Mouse (Mus musculus): ENCODE data around the gene Dis3l2.

Gene Dis3l2

DNA sequence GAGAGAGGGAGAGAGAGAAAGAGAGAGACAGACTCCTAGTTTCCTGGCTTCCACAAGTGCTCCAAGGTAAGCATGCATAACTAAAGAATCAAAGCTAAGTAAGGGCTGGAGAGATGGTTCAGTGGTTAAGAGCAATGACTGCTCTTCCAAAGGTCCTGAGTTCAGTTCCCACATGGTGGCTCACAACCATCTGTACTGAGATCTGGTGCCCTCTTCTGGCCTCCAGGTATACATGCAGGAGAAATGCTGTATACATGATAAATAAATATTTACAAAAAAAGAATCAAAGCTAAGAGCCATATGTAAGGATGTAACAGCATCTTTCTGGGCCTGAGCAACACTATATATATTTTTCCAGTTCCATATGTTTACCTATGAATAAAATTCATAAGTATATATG lies 357.3 kb downstream of the Dis3l2 start:
- DNase-seq (ENCODE audit: low read depth, low spot score): no peak

DNA sequence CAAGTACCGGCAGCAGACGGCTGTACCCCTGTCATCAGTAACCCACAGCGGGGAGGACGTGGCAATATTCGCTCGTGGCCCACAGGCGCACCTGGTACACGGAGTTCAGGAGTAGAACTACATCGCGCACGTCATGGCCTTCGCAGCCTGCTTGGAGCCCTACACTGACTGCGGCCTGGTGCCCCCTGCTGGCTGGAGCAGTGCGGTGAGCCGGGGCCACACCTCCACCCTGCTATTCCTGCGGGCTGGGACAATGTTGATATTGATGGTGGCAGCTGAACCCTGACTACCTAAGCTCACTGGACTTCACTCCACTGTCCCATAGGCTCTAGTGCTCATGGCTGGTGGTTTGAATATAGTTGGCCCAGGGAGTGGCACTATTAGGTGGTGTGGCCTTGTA lies 367.1 kb downstream of the Dis3l2 start:
- no peak for DNase-seq (ENCODE audit: low read depth, low spot score)

DNA sequence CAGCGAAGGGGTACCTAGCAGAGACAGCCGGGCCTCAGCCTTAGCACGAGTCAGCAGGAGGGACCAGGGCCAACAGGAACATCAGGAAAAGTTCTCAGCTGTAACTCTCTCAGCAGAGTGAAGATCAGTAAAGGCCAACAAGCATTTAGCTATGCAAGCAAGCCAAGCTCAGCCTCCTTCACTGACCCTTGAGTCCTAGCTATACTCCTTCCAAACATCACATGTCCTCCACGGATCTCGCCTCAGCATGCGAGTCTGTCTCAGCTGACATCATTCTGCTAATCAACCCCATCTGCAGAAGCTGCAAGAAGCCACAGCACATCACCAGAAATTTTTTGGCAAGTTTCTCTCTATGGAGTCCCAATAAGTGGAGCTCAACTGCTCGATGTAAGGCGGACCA lies 370.2 kb downstream of the Dis3l2 start:
- DNase-seq (ENCODE audit: low read depth, low spot score): no peak

DNA sequence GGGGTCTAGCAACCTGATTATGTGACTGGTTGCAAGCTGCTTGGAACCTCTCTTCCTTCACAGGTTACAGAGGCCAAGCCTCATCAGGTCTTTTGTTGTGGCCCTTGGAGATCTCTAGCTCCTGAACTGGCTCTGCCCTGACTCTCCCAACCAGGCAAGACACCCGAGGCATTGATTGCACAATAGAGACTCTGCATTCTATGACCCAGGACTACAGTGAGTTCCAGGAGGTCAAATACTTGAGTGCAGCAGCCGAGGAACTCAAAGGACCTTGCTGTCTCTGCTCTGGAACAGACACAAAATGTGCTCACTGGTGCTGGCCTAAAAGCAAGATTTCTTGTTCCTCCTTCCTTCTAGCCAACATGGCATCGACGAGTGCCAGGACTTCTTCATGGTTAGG lies 382.6 kb downstream of the Dis3l2 start:
- DNase-seq (ENCODE audit: low read depth, low spot score): no peak

DNA sequence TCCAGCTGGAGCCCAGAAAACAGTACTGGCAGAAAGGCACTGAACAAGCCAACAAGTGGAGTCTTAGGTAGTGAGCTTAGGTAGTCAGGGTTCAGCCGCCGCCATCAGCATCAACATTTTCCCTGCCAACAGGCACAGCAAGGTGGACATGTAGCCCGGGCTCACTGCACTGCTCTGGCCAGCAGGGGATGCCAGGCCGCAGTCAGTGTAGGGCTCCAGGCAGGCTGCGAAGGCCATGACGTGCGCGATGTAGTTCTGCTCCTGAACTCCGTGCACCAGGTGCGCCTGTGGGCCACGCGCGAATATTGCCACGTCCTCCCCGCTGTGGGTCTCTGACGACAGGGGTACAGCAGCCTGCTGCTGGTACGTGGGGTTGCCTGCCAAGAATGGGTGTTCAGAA lies 383.4 kb downstream of the Dis3l2 start:
- no peak for DNase-seq (ENCODE audit: low read depth, low spot score)

DNA sequence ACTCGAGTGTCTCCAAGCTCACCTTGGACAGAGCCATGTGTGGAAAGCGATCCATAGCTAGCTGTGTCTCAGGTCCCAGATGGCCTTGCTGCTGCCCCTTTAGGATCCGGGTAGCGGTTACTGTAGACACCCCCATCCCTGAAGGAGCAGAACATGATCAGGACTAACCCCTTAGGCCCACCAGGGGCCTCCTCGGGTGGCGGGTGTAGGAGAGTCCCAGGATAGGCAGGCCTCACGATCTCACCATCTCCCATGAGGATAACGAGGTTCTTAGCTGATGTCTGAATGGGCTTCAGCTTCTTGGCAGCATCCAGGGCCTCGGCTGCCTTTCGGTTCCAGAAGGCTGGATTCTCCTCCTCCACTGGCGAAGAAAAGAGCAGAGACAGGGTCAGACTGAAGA lies 385.6 kb downstream of the Dis3l2 start:
- DNase-seq (ENCODE audit: low read depth, low spot score): no peak

DNA sequence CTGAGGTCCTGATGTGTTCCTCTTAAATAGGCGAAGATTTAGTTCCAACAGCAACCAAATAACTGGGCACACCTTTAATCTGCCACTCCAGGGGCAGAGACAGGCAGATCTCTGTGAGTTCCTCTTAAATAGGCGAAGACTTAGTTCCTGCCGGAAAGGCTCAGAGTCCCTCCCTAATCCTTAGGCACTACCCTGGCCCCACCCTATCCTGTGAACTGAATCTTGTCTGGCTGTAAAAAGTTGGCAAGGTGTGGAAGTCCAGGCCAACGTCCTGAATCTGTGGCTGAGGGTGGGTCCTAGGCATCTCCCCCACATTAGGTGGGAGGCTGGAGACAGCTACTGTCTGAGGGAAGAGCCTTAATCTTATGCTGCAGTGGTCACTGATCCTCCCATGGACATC lies 386.2 kb downstream of the Dis3l2 start, which contains the start of gene Alppl2:
Gene Alppl2, minus strand, starts transcription at position 101 of the 400 bp plus-strand sequence.
- DNase-seq (ENCODE audit: low read depth, low spot score): no peak

DNA sequence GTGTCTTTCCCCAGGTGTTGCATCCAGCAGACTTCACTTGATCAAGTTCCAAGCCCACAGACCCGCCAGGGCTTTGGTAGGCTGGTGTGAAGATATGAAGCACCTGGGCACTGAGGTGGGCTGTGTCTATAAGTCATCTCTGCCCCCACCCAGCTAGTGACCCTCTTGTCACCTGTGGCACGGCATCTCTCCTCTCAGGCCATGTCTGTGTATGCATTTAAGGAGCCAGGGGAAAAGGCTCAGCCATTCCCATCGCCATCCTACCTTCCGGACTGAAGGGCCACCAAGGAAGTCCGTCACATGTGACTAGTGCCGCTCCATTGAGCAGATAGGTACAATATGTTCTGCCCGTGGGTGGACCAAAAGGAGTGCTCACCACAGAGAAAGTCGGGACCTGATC lies 392.0 kb downstream of the Dis3l2 start:
- DNase-seq (ENCODE audit: low read depth, low spot score): no peak

DNA sequence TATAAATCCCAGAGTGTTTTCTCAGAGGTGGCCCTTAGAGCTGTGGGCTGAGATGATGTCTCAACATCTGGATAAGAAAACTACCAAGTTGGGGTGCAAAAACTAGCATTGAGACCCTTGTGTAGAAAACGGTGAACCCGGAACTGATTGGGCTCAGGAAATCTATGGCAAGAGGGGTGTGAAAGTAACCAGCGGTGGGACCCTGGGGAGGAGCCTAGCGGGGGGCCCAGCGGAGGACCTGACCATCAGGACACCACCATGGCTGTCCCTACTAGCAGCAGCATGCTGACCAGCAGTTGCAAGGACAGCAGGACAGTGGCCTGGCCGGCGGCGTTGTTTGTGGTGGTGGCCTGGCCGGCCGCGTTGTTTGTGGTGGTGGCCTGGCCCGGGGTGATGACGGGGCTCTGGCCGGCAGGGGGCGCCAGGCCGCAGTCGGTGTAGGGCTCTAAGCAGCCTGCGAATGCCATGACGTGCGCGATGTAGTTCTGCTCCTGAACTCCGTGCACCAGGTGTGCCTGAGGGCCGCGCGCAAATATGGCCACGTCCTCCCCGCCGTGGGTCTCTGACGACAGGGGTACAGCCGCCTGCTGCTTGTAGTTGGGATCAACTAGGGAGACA lies 394.9 kb downstream of the Dis3l2 start:
- DNase-seq (ENCODE audit: low read depth, low spot score): no peak
